In genomic region chr6:87121961-87122360, GRCm38 (mm10) we compare ENCODE assay signal across 31 mouse cellular contexts. TPM values are rescaled to one million over a fixed set of nuclear protein-coding genes. Genes with fewer than 3 reads are reported as not detected.
"Had no signal": no experiment of that assay in that cellular context is flagged by ENCODE, and none has a peak within 500 bp of the region (broad histone marks: within the 10 kb centered on the region; RNA-seq: fewer than 3 reads in every experiment).

No protein-coding gene starts in this region.

- DNase-seq: gastrocnemius, adult 2 months; gastrocnemius, postnatal 10 days; gastrocnemius, postnatal 25 days; heart, postnatal 10 days; heart, postnatal 4 days; kidney, adult 18-20 months; kidney, adult 8-10 months; kidney, postnatal 10 days; kidney, postnatal 25 days; kidney, postnatal 4 days; liver had no signal

- H3K27me3 ChIP-seq: heart, embryonic 12.5 days; hindbrain, embryonic 12.5 days; intestine, embryonic 15.5 days; limb, embryonic 12.5 days had no signal

- H3K36me3 ChIP-seq: heart, embryonic 10.5 days; heart, embryonic 12.5 days; hindbrain, embryonic 10.5 days; hindbrain, embryonic 12.5 days; intestine, embryonic 15.5 days; limb, embryonic 10.5 days; limb, embryonic 12.5 days had no signal

- ATAC-seq: hindbrain, embryonic 16.5 days; inflammation-experienced regulatory T-cells, adult 6 months; intestine, embryonic 15.5 days; intestine, postnatal 0 days had no signal

- H3K9ac ChIP-seq: heart, embryonic 12.5 days; hindbrain, embryonic 12.5 days; hindbrain, embryonic 14.5 days; intestine, embryonic 15.5 days; limb, embryonic 12.5 days had no signal

- H3K4me2 ChIP-seq: heart, embryonic 12.5 days; hindbrain, embryonic 12.5 days; hindbrain, embryonic 14.5 days; intestine, embryonic 15.5 days; limb, embryonic 12.5 days had no signal

- H3K27ac ChIP-seq: gastrocnemius, adult 2 months; heart, embryonic 10.5 days; hindbrain, embryonic 10.5 days; hindbrain, embryonic 12.5 days; hindbrain, embryonic 14.5 days; intestine, embryonic 15.5 days; layer of hippocampus, adult 2 months; left cerebral cortex, adult 2 months; limb, embryonic 10.5 days; limb, embryonic 12.5 days had no signal

- H3K4me3 ChIP-seq: gastrocnemius, adult 2 months; heart, embryonic 10.5 days; heart, embryonic 12.5 days; hindbrain, embryonic 10.5 days; hindbrain, embryonic 12.5 days; intestine, embryonic 15.5 days; layer of hippocampus, adult 2 months; left cerebral cortex, adult 2 months; limb, embryonic 10.5 days; limb, embryonic 12.5 days had no signal

- H3K9me3 ChIP-seq: heart, embryonic 10.5 days; heart, embryonic 12.5 days; hindbrain, embryonic 12.5 days; intestine, embryonic 15.5 days; limb, embryonic 10.5 days; limb, embryonic 12.5 days had no signal

RNA-seq across cellular contexts. Expression of gene D6Ertd527e, which starts 17.4 kb away (rescaled TPM):
- total RNA-seq: gastrocnemius, adult 2 months; gastrocnemius, postnatal 25 days; granulocyte monocyte progenitor cell, adult 5-6 weeks; heart, postnatal 10 days; heart, postnatal 25 days; heart, postnatal 4 days; layer of hippocampus, adult 2 months; layer of hippocampus, postnatal 10 days; layer of hippocampus, postnatal 25 days; left cerebral cortex, adult 2 months; left cerebral cortex, postnatal 14 days; left cerebral cortex, postnatal 36 days had no signal
- polyA plus RNA-seq: heart, embryonic 10.5 days; heart, embryonic 14.5 days had no signal
